Mouse (Mus musculus): ENCODE results near the gene Gramd2.

DNA sequence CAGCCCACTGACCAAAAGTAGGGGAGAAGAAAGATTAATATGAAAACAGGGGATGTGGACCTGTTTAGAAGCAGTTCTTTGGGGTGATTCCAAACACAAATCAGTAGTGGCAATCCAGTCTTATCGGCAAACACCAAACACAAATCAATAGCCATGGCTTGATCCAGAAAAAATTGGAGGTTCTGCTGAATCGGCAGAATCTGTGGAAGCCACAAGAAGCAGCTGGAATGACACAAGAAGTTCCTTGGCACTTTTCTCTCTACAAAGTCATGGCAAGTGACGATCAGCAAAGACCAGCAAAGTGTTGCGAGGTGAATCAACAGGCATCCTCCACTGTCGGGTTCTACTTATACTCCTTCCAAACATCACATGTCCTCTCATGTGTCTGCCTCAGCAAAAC is 41.2 kb downstream of the Gramd2 start:
- TF ChIP-seq CTCF (IDR thresholded peaks at IDR 0.05; ENCODE audit: low read depth), result no peak
- no peak for TF ChIP-seq EP300 (IDR thresholded peaks at IDR 0.05; ENCODE audit: low read depth)

All from liver, postnatal 0 days (tissue).